Mouse (Mus musculus) thymus, adult 2 months (tissue): ENCODE data around the gene Tlr7.

Experiments used
- CTCF ChIP-seq: fragments of 200-500 bp; IDR thresholded peaks from 2 replicates; pipeline ENCODE4 v1.5.1; 2012; ENCODE audit warnings: mild to moderate bottlenecking, control low read depth, low read length, moderate library complexity, borderline replicate concordance; ENCODE audit not compliant: control insufficient read depth, poor library complexity, insufficient read depth; ENCODE audit errors: extremely low read depth
- POLR2A ChIP-seq: fragments of 200-500 bp; IDR thresholded peaks from 2 replicates; pipeline ENCODE4 v1.6.1; 2012; ENCODE audit warnings: mild to moderate bottlenecking, low read length, control low read depth, moderate library complexity; ENCODE audit not compliant: control insufficient read depth, poor library complexity, insufficient read depth; ENCODE audit errors: extremely low read depth

GRCm38 (mm10) chrX:167264086-167264485 is 66.3 kb downstream of the Tlr7 start, which contains the start of gene Tlr8:
- TF ChIP-seq CTCF = no peak
- TF ChIP-seq POLR2A = no peak
